Mouse (Mus musculus): ENCODE results near the gene Galns. TPM values are rescaled to one million over a fixed set of nuclear protein-coding genes. Genes with fewer than 3 reads are reported as not detected.

Galns gene
- polyA plus RNA-seq, 1 experiment: 20.4 TPM

DNA sequence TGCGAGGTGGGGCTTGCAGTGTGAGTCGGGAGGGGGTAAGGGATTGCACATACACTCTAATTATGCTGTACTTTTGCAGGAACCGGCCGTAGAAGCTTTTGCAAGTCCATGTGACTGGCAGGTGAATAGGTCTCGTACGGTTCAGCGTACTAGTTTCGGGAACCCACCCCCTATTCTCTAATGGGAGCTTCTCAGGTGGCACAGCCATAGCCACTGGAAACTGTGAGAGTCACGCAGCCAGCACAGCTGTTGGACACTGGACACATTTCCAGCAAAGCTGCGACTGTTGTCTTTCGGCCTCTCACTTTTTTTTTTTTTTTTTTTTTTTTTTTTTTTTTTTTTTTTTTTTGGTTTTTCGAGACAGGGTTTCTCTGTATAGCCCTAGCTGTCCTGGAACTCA, 4.5 kb downstream of the Galns start:
- Histone ChIP-seq H3K4me3 (ENCODE audit: low read depth, low read length) (no peak overlapping the region), H3K27ac (ENCODE audit: insufficient read depth, low read depth, low read length) (no peak overlapping the region), H3K4me1 (ENCODE audit: control insufficient read depth, insufficient read depth, insufficient read length, low read length) (no peaks in the 10 kb centered on the region), H3K36me3 (ENCODE audit: control insufficient read depth, insufficient read depth, low read length) (no peaks in the 10 kb centered on the region), H3K27me3 (ENCODE audit: control insufficient read depth, insufficient read depth, low read length) (no peaks in the 10 kb centered on the region)
- 88% methylated on average over 11 of the region's 12 CpGs for WGBS
- TF ChIP-seq POLR2A (IDR thresholded peaks at IDR 0.05; ENCODE audit: low read depth, low read length) (no peak), CTCF (IDR thresholded peaks at IDR 0.05; ENCODE audit: extremely low read depth, insufficient read length, insufficient replicate concordance, low read depth, low read length) (no peak)

DNA sequence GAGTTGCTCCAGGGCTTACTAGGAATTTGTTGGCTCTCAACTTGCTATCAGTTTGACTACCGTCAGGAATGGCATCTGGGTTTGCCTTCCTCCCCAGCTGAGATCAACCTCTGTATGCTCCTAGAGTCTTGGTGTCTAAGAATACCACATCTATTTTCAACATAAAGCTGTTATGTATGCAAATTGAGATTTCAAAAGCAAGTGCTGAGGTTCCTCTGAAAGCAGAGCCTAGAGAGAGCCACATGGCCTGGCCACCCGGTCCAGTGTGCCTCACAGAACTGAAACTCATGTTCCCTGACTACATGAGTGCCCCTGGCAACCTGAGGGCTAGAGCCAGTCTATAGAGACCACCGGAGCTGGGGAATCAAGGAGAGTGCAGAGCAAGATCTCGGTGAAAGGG, 5.9 kb downstream of the Galns start:
- no peak for TF ChIP-seq POLR2A (IDR thresholded peaks at IDR 0.05; ENCODE audit: low read depth, low read length)
- no peak for TF ChIP-seq CTCF (IDR thresholded peaks at IDR 0.05; ENCODE audit: extremely low read depth, insufficient read length, insufficient replicate concordance, low read depth, low read length)
- no peaks in the 10 kb centered on the region for H3K4me1 ChIP-seq (ENCODE audit: control insufficient read depth, insufficient read depth, insufficient read length, low read length)
- WGBS: 86% methylated on average over 4 of the region's 4 CpGs
- no peaks in the 10 kb centered on the region for H3K27me3 ChIP-seq (ENCODE audit: control insufficient read depth, insufficient read depth, low read length)
- H3K27ac ChIP-seq (ENCODE audit: insufficient read depth, low read depth, low read length): no peak overlapping the region
- peaks cover 4% of the 10 kb centered on the region; the same call in 1 of the 2 replicates for H3K36me3 ChIP-seq (ENCODE audit: control insufficient read depth, insufficient read depth, low read length)
- no peak overlapping the region for H3K4me3 ChIP-seq (ENCODE audit: low read depth, low read length)

DNA sequence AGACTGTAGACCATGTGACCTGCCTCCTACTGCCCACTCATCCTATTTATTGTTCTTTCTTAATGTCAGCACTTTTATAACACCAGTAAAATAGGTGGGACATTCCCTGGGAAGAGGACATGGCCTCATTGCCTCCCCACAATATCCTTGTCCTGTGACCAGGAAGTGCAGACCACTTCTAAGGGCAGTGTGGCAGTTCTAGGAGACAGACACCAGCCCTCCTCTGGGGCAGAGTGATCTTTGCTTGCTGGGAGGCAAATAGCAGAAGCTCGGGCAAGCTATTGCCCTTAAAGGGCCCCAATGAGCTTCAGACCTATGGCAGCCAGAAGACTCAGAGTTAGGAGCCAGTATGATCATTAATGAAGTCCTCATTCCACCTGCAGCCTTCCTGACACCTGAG, 6.6 kb downstream of the Galns start:
- no peak for TF ChIP-seq CTCF (IDR thresholded peaks at IDR 0.05; ENCODE audit: extremely low read depth, insufficient read length, insufficient replicate concordance, low read depth, low read length)
- no peak for TF ChIP-seq POLR2A (IDR thresholded peaks at IDR 0.05; ENCODE audit: low read depth, low read length)
- Histone ChIP-seq H3K27ac (ENCODE audit: insufficient read depth, low read depth, low read length) (no peak overlapping the region; the same call in 1 of the 2 replicates), H3K27me3 (ENCODE audit: control insufficient read depth, insufficient read depth, low read length) (no peaks in the 10 kb centered on the region), H3K4me1 (ENCODE audit: control insufficient read depth, insufficient read depth, insufficient read length, low read length) (no peaks in the 10 kb centered on the region), H3K36me3 (ENCODE audit: control insufficient read depth, insufficient read depth, low read length) (peaks cover 4% of the 10 kb centered on the region; the same call in 1 of the 2 replicates), H3K4me3 (ENCODE audit: low read depth, low read length) (no peak overlapping the region)
- 59% methylated on average over 1 of the region's 1 CpGs for WGBS

DNA sequence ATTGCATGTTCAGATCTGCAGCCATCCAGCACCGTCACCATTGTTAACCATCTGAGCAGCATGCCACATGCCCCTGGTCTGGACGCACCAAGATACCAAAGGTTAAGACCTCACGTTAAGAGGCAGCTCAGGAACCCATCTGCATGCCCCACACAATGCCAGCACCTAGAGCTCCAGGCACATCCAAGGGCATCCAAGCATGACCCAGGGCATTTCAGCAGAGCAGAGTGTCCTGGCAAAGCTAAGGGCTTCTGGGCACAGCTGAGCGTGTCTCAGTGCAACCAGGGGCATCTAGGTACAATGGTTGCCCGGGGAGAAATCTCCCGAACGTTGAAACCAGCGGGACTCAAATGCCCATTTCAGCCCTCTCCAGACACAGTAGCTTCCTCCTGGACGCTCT, 10.6 kb downstream of the Galns start:
- Histone ChIP-seq H3K4me3 (ENCODE audit: low read depth, low read length) (no peak overlapping the region), H3K27ac (ENCODE audit: insufficient read depth, low read depth, low read length) (no peak overlapping the region), H3K4me1 (ENCODE audit: control insufficient read depth, insufficient read depth, insufficient read length, low read length) (no peaks in the 10 kb centered on the region), H3K36me3 (ENCODE audit: control insufficient read depth, insufficient read depth, low read length) (peaks cover 7% of the 10 kb centered on the region; the same call in 1 of the 2 replicates), H3K27me3 (ENCODE audit: control insufficient read depth, insufficient read depth, low read length) (no peaks in the 10 kb centered on the region)
- WGBS: 95% methylated on average over 9 of the region's 9 CpGs
- TF ChIP-seq POLR2A (IDR thresholded peaks at IDR 0.05; ENCODE audit: low read depth, low read length): no peak
- TF ChIP-seq CTCF (IDR thresholded peaks at IDR 0.05; ENCODE audit: extremely low read depth, insufficient read length, insufficient replicate concordance, low read depth, low read length): no peak

DNA sequence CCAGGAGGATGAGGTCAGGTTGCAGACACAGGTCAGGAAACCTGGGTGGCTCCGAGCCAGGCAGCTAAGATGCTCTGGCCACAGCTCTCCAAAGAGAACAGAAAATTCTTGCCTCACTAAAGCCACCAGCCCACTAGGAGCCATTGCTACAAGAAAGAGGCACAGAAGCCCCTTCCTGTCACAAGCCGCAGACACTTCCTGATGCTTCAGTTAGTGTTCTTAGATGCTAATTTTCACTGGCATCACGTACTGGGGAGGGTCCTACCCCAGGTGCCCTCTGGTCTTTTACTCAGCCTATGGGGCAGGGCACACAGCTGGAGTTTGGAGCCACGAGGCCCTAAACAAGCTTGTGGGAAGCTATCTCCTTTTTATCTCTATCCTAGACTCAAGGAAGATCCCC, 15.2 kb downstream of the Galns start:
- peaks cover 8% of the 10 kb centered on the region; the same call in 1 of the 2 replicates for H3K36me3 ChIP-seq (ENCODE audit: control insufficient read depth, insufficient read depth, low read length)
- H3K27ac ChIP-seq (ENCODE audit: insufficient read depth, low read depth, low read length): no peak overlapping the region

DNA sequence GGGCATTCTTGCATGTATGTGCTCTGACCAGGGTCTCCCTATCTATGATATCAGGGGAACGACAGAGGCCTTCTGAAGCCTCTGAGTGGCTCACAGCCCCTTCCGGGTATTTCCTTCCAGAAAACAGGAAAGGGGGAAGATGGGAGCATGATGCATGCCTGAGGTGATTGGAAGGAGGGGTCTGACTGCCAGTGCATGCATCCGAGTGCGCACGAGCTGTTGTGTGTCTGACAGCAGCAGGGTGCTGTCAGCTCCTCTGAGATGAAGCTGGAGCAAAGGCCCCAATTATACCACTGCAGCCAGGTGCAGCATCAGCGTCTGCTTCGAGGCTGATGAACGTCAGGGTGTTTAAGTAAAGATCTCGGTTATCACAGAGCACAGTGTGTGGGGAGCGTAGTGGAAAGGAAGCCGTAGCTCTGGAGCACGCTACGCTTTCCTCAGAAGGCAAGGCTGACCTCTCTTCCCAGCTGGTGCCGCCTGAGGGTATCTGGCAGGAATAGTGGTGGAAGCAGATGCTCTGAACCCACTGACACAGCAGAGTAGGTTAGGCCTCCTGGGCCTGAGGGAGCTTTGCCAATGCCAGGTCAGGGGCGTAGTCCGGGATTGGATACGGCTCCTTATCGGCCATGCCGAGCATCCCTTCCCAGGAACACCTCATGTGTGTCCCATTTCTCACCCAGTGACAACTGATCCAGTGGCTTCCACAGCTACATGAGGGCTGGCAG, 17.3 kb downstream of the Galns start:
- Histone ChIP-seq H3K27me3 (ENCODE audit: control insufficient read depth, insufficient read depth, low read length) (no peaks in the 10 kb centered on the region), H3K36me3 (ENCODE audit: control insufficient read depth, insufficient read depth, low read length) (peaks cover 4% of the 10 kb centered on the region; the same call in 1 of the 2 replicates), H3K27ac (ENCODE audit: insufficient read depth, low read depth, low read length) (no peak overlapping the region), H3K4me3 (ENCODE audit: low read depth, low read length) (no peak overlapping the region), H3K4me1 (ENCODE audit: control insufficient read depth, insufficient read depth, insufficient read length, low read length) (no peaks in the 10 kb centered on the region; the same call in 1 of the 2 replicates)
- WGBS: 92% methylated on average over 19 of the region's 19 CpGs
- TF ChIP-seq CTCF (IDR thresholded peaks at IDR 0.05; ENCODE audit: extremely low read depth, insufficient read length, insufficient replicate concordance, low read depth, low read length): no peak

More for the DNA sequence above, 15.2 kb downstream of the Galns start:
- 75% methylated on average over 4 of the region's 4 CpGs for WGBS
- Histone ChIP-seq H3K4me1 (ENCODE audit: control insufficient read depth, insufficient read depth, insufficient read length, low read length) (no peaks in the 10 kb centered on the region), H3K4me3 (ENCODE audit: low read depth, low read length) (no peak overlapping the region), H3K27me3 (ENCODE audit: control insufficient read depth, insufficient read depth, low read length) (no peaks in the 10 kb centered on the region)
- TF ChIP-seq POLR2A (IDR thresholded peaks at IDR 0.05; ENCODE audit: low read depth, low read length) (no peak), CTCF (IDR thresholded peaks at IDR 0.05; ENCODE audit: extremely low read depth, insufficient read length, insufficient replicate concordance, low read depth, low read length) (no peak)

DNA sequence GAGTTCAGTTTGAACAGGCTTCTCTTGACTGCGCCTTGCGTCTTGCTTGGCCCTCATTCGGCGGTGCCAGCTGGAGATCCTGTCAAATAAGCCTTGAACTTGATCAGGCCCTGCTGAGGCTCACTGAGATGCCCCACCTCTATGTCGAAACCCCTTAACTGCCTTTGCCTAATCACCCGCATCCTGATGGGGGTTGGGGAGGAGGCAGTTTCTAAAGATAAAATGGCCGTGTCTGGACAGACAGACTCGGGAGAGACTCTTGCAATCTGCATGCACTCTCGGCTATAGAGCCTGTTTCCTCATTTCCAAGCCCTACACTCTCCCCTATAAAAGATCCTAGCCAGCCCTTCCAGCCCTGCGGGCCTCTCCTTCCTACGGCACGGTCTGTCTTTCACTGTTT, 18.0 kb downstream of the Galns start:
- no peaks in the 10 kb centered on the region; the same call in 1 of the 2 replicates for H3K4me1 ChIP-seq (ENCODE audit: control insufficient read depth, insufficient read depth, insufficient read length, low read length)
- H3K27me3 ChIP-seq (ENCODE audit: control insufficient read depth, insufficient read depth, low read length): no peaks in the 10 kb centered on the region
- H3K36me3 ChIP-seq (ENCODE audit: control insufficient read depth, insufficient read depth, low read length): peaks cover 4% of the 10 kb centered on the region; the same call in 1 of the 2 replicates
- no peak overlapping the region for H3K4me3 ChIP-seq (ENCODE audit: low read depth, low read length)
- WGBS: 79% methylated on average over 12 of the region's 12 CpGs
- no peak overlapping the region for H3K27ac ChIP-seq (ENCODE audit: insufficient read depth, low read depth, low read length)
- TF ChIP-seq POLR2A (IDR thresholded peaks at IDR 0.05; ENCODE audit: low read depth, low read length) (no peak), CTCF (IDR thresholded peaks at IDR 0.05; ENCODE audit: extremely low read depth, insufficient read length, insufficient replicate concordance, low read depth, low read length) (no peak)
